Mouse (Mus musculus) gastrocnemius, adult 2 months (tissue): ENCODE data around the gene Bok. TPM values are rescaled to one million over a fixed set of nuclear protein-coding genes. Genes with fewer than 3 reads are reported as not detected.
"Not testable (repeated sequence)": the region's sequence is repeated elsewhere in the genome, so short reads cannot be mapped to it uniquely, and the experiment has no call there.

Source experiments
- DNase-seq: peaks from one replicate; pipeline ENCODE4 v3.0.0; 2022
- H3K27ac ChIP-seq: fragments of 200-600 bp; 2 replicates; pipeline ENCODE4 v1.8.1; 2022; ENCODE audit warnings: mild to moderate bottlenecking
- H3K4me3 ChIP-seq: fragments of 200-600 bp; 2 replicates; pipeline ENCODE4 v1.8.1; 2022; ENCODE audit warnings: mild to moderate bottlenecking, moderate library complexity
- CTCF ChIP-seq: fragments of 200-600 bp; IDR thresholded peaks from 2 replicates; pipeline ENCODE4 v1.8.1; 2022; ENCODE audit warnings: antibody characterized with exemption, mild to moderate bottlenecking, moderate library complexity
- intact Hi-C: fragments of 180-260 bp; cut with DNase I; formaldehyde crosslinking; loops from one replicate; pipeline ENCODE4 v1.15.1; 2025
- long read RNA-seq, 2 experiments: library from polyadenylated mRNA; stranded (forward); transcript quantifications; one replicate each; pipeline ENCODE4 v2.0.0; 2021
- total RNA-seq, 2 experiments: library from RNA; stranded (reverse); gene quantifications; 2 replicates each; pipeline ENCODE4 v1.2.3; 2021

The Bok gene
- 1 to 10 TPM in 1 of 2 experiments, under 1 TPM in 1; 0.59 to 1.1 TPM for total RNA-seq
- long read RNA-seq, experiment 1, partial matches to known transcripts = 1 of 2 reads
- long read RNA-seq, experiment 1, other reads (novel, unspliced or antisense) = 0 of 2 reads
- long read RNA-seq, experiment 2, partial matches to known transcripts = 0 of 3 reads
- long read RNA-seq, experiment 2, other reads (novel, unspliced or antisense) = 1 of 3 reads

GRCm38 (mm10) chr1:93685401-93686244, at the start of gene Bok:
Bok (plus strand) TSS chr1:93685660.
- peak within 1 kb of the TSS; percentile 72 for H3K4me3 ChIP-seq
- TF ChIP-seq CTCF = no peak
- intact Hi-C loops = no loop called here
- DNase-seq = peak; percentile 90
- H3K27ac ChIP-seq = peak within 1 kb of the TSS; percentile 54

GRCm38 (mm10) chr1:93636211-93636897, 49.1 kb upstream of the Bok start:
- Histone ChIP-seq H3K4me3 (peak overlapping the region; percentile 86), H3K27ac (peak overlapping the region; percentile 98)
- TF ChIP-seq CTCF = peak; percentile 38
- intact Hi-C loops = loop anchor here (5.0 kb wide), 1 partner anchor 116 kb away; the partner anchor contains the start of genes Atg4b and Thap4
- no peak for DNase-seq

GRCm38 (mm10) chr1:93641978-93642377, 43.5 kb upstream of the Bok start:
- Histone ChIP-seq H3K4me3 (no peak overlapping the region), H3K27ac (no peak overlapping the region)
- TF ChIP-seq CTCF = no peak
- no peak for DNase-seq
- intact Hi-C loops = no loop called here

GRCm38 (mm10) chr1:93642692-93643091, 42.8 kb upstream of the Bok start:
- H3K4me3 ChIP-seq = no peak overlapping the region
- TF ChIP-seq CTCF = no peak
- no peak for DNase-seq
- intact Hi-C loops = no loop called here
- no peak overlapping the region for H3K27ac ChIP-seq

- TF ChIP-seq CTCF = no peak
- no peak for DNase-seq
- Histone ChIP-seq H3K27ac (no peak overlapping the region), H3K4me3 (no peak overlapping the region)
- intact Hi-C loops = no loop called here
These were observed 35.8 kb upstream of the Bok start for GRCm38 (mm10) chr1:93649604-93650172.

GRCm38 (mm10) chr1:93654275-93654674, 31.2 kb upstream of the Bok start:
- Histone ChIP-seq H3K4me3 (no peak overlapping the region), H3K27ac (no peak overlapping the region)
- intact Hi-C loops = no loop called here
- no peak for TF ChIP-seq CTCF
- no peak for DNase-seq

GRCm38 (mm10) chr1:93654798-93655197, 30.7 kb upstream of the Bok start:
- intact Hi-C loops = no loop called here
- no peak overlapping the region for H3K27ac ChIP-seq
- no peak for TF ChIP-seq CTCF
- DNase-seq = no peak
- no peak overlapping the region for H3K4me3 ChIP-seq

GRCm38 (mm10) chr1:93656325-93657024, 29.0 kb upstream of the Bok start:
- H3K27ac ChIP-seq = no peak overlapping the region
- intact Hi-C loops = no loop called here
- no peak for DNase-seq
- no peak for TF ChIP-seq CTCF
- H3K4me3 ChIP-seq = no peak overlapping the region

GRCm38 (mm10) chr1:93657025-93657360, 28.5 kb upstream of the Bok start:
- no peak for DNase-seq
- intact Hi-C loops = no loop called here
- Histone ChIP-seq H3K4me3 (no peak overlapping the region), H3K27ac (no peak overlapping the region)
- no peak for TF ChIP-seq CTCF

- intact Hi-C loops, DNase-seq, H3K4me3 ChIP-seq, H3K27ac ChIP-seq: not testable (repeated sequence)
These were observed 26.9 kb upstream of the Bok start, which contains the start of gene Stk25 for GRCm38 (mm10) chr1:93658559-93658958. Stk25 (minus strand) TSS chr1:93658659.

GRCm38 (mm10) chr1:93667760-93668400, 17.6 kb upstream of the Bok start:
- Histone ChIP-seq H3K27ac (no peak overlapping the region; the same call in 1 of the 2 replicates), H3K4me3 (no peak overlapping the region; the same call in 1 of the 2 replicates)
- intact Hi-C loops = loop anchor here (1.0 to 2.0 kb wide), 2 partner anchors 58 to 135 kb away; partner anchors contain the start of gene Ing5
- DNase-seq = no peak
- TF ChIP-seq CTCF = no peak
